Mouse (Mus musculus): ENCODE results near the gene Ccdc38.

The Ccdc38 gene

DNA sequence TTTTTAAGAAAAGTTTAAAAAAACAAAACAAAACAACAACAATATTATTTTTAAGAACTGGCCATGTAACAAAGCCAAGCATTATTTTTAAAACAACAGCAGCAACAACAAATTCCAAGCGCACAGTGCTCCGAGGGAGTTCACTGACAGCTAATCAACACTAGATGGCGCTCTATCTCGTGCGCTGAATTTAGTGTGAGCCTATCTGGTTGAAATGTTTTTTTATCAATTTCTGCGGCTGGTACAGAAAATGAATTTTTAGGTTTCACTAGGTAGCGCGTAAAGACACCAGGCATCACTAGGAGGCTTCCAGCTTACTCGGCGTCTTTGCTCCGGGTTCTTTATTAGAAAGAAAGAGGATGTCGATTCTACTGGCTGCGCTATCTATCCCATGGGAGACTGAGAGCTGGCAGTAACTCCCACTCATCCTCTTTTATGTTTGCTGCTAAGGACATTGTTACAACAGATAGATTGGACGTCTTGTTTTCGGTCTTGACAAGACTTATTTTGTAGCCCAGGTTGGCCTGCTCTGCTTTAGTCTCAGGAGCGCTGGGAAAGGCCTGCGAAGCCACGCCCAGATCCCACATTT lies 71.1 kb downstream of the Ccdc38 start:
- no peak for DNase-seq

DNA sequence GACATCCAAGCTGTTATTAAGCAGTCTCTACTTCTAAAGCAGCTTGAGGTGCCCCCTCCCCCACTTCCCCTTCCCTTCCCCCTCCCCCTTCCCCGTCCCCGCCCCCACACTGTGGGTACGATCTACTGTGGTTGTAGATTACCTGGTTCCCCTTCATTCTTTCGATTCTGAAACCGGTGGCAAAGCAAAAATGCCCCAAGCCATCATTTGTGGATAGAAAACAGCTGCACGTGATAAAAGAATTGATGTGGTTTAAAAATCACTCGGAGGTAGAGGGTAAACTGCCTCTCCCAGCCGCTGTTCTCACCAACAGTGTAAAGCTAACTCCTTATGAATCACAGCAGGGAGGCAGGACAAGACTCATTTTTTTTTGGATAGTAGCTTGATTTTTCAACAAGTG lies 74.4 kb downstream of the Ccdc38 start:
- DNase-seq, result no peak

DNA sequence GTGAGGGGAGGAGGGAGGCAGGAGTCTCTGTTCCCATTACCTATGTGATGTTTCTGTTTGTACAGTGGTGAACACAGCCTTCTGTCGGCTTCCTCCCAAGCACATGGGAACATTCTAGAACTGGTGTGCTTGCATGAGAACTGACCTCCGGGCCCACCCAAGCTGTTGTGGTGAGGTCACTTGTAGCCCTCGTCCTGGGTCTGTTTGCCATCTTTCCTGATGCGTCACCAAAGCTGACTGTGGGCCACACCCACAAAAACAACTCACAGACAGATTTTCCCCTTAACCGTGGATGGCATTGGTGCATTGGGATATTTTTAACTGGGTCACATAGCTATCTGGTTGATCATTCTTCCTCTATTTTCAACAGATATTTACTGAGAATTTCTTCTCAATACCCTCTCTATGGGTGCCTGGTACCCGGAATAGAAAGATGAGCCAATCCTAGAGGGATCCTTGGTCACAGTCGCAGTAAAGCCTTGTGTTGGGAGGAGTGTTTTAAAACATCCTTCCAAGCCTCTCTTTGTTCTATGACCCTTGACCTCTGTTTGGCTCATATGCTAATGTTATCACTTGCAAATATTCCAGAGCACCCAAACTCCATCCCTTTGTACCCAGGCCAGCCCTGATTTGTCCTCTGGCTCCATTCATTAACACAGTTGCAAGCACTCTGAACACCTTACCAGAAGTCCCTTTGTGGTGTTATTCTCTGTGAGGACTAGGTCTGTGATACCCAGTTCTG lies 80.2 kb downstream of the Ccdc38 start:
- DNase-seq, result no peak

DNA sequence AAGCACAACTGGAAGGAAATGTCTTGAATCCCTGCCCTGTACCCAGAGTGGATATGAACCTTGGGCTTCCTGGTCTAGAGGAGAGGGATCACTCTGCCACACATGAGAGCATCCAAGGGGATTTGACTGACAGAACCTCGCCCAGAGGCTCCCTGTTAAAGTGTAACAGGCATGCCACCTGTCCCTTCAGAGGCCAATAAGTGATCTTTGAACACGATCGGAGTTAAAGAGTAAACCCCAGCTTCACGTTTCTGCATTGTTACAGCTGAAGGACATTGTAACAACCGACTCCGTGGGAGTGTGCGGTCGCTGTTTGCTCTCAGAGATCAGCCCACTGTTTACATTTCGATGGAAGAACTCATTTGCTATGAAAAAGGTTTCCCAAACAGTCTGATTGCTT lies 83.3 kb downstream of the Ccdc38 start:
- no peak for DNase-seq

DNA sequence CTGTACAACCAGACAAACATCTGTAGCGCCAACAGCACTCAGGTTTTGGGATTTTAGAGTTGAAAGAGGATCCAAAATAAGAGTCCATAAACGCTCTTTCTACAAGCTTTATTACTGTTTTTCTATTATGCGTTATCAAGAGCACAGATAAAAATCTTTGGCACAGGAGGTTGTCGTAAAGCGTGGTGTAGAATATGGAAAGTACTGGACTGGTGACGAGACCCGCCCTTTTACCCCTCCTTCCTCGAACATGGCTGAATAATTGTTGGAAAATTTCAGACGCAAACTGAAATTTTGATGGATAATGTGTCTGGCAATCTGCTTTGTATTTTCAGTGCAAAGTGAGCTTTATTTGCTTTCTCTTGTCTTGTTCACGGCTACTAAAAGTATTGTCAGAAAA lies 83.7 kb downstream of the Ccdc38 start:
- no peak for DNase-seq

DNA sequence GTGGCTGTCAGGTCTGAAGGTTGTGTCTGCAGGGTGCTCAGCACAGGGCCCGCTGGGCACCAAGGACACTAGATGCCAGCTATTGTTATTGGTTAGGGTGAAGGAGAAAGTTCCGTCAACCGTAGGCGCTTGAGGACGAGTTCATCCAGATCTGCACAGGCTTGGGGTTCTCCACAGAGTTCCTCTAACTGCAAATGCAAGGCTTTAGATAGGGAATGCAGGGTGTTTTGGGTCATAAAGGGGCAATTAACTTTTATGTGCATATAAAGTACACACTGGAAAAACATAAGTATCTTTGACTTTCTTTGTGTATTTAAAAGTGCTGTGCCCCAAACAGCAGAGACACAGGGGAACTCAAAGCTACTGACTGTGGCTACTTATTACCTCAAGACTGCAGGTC lies 89.9 kb downstream of the Ccdc38 start:
- DNase-seq, result no peak

DNA sequence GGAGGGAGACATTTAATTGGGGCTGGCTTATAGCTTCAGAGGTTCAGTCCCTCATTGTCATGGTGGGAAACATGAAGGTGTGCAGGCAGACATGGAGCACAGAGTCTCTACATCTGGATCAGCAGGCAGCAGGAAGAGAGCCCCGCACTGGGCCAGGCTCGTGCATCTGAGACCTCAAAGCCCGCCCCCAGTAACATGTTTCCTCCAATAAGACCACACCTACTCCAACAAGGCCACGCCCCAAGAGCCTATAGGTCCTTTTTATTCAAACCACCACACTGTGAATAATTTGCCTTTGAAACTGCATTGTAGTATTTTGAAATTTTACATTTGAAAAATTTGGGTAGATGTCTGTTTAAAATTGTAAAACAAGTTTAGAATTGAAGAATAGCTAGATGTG lies 91.7 kb downstream of the Ccdc38 start:
- no peak for DNase-seq

DNA sequence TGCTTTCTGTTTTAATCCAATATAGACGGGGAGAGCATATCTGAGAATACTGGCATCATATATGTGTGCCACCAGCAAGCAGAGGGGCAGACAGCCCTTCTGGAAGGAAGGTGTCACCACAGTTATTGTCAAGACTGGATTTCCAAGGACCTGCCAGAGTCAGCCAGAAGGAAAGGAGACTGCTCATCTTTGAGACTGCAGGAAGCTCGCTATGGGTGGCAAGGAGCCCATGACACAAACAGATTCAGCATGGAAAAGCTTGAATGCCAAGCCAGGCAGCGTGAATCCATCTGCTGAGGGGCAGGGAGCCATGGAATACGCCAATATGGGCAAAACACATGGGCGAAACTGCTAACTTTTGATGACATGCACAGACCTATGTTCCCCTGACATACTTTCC lies 93.1 kb downstream of the Ccdc38 start:
- peak; percentile 25 for DNase-seq

Data from right cerebral cortex, postnatal 14 days (tissue).